Mouse (Mus musculus): ENCODE data around the gene Sstr3.

DNA sequence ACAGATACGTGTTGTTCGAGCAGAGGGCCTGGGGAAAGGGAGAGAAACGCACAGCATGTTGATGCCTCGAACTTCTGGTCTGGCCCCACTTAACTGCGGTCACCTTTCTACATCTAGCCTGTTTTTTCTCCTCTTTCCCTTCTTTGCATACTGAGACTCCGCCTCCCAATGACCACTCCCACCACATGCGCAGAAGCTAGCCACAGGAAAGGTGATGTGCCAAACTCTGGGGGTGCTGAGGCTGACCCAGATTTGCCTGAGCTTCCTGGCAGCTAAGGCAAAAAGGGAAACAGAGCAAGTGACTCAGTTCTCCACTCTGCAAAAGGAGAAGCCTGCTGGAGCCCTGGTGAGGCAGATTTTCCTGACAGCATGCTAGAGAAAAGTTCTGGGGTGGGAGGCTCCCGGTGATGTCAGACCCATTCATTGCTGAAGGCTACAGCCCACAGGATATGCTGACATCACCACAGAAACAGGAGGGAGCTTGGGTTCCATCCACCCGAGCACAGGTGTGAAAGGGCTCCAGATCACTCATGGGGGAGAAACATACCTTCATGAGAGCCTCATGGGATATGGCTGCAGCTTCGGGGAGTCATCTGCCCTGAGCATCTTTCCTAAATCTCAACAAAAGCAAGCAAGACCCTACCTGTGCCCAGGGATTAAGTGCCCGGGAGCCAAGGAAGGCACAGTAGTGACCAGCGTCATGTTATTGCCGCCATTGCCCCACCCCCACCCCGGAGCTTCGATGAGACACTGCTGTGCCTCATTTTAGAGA lies 47.4 kb upstream of the Sstr3 start:
- TF ChIP-seq GATA1 (IDR thresholded peaks at IDR 0.05; ENCODE audit: low read length) (no peak), TAL1 (IDR thresholded peaks at IDR 0.05; ENCODE audit: low read length) (no peak)
